Mouse (Mus musculus) forelimb bud, embryonic 11.5 days (tissue): Measurements from ENCODE around the gene Serpinb9f.
"Not testable (repeated sequence)": the region's sequence is repeated elsewhere in the genome, so short reads cannot be mapped to it uniquely, and the experiment has no call there.

Experiments
- DNase-seq: peaks from one replicate; pipeline ENCODE4 v3.0.0-alpha.2; 2012; ENCODE audit warnings: low read depth, low spot score

Serpinb9f gene

GRCm38 (mm10) chr13:33323777-33324176 lies at the start of gene Serpinb9f:
Serpinb9f (plus strand) TSS chr13:33324077.
- not testable (repeated sequence) for DNase-seq

DNA sequence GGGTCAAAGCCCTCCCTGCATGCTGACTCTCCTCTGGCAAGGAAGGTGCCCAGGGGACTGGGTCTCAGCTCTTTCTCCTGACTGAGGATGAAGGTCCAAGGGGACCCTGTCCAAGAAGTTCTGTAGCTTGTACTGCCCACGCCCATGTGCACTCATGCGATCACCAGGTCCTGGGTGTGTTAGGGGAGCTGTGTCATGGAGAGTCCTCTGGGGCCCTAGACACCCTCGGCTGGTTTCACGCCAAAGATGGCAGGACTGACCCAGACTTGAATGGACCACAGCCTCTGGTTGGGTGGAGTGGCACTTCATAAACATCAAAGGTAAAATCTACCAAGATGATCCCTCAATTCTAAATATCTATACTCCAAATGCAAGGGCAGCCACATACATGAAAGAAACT lies 15.2 kb upstream of the Serpinb9f start:
- not testable (repeated sequence) for DNase-seq

GRCm38 (mm10) chr13:33356666-33357065 lies 32.8 kb downstream of the Serpinb9f start:
- not testable (repeated sequence) for DNase-seq
